Mouse (Mus musculus) T-cell, adult 2 months (primary cell): ENCODE measurements around the gene Sept10.

Source experiments
- DNase-seq: peaks from one replicate; pipeline ENCODE4 v3.0.0; 2022; ENCODE audit warnings: low spot score

Gene Sept10

DNA sequence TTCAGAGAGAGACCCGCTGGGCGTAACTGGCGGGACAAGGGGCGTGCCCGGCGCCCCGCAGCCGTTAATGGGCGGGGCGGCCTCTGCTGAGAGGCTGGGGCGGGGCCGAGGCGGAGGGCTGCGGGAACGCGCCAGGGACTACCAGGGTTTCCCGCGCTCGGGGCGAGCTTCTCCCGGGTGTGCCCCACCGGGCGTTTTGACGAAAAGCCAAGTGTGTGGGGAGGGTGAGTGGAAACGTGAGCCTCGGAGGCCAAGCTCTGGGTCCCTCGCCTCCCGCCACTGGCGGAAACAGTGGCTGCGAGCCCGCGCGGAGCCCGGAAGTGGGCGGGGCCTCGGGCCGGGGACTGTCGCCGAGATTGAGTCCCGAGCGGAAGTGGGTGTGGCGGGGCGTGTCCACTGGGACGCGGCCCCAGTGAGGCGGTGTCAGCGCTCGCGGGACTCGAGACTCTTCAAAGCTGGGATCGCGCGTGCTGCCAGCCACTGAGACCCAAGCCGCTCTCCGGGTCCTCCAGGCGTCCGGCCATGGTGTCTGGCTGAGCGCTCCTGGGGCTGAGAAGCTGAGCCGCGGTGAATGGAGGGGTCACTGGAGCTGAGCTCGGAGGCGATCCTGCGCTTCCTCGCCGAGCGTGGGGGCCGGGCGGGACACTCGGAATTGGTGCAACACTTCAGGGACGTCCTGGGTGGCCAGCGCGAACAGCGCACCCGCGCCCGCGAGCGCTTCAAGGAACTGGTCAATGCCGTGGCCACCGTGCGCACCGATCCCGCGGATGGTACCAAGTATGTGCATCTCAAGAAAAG lies at the start of gene Sept10, which contains the start of gene Sowahc:
Gene Sept10, minus strand, starts transcription at position 375 of the 798 bp plus-strand sequence.
Gene Sowahc, plus strand, starts transcription at position 481 of the 798 bp plus-strand sequence.
- peak; percentile 97 for DNase-seq

DNA sequence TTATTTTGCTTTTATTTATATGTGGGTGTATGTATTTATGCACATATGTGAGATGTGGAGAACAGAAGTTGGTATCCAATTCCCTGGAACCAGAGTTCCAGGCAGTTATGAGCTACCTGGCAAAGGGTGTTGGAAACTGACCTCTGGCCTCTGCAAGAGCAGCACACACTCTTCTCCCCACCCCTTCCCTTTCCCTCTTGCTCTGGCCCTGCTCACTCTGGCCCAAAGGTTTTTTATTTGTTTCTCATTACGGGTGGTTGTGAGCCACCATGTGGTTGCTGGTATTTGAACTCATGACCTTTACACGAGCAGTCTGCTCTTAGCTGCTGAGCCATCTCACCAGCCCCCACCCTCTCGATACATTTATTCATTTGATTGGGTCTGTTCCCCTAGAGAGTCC lies 47.1 kb upstream of the Sept10 start:
- DNase-seq: no peak

DNA sequence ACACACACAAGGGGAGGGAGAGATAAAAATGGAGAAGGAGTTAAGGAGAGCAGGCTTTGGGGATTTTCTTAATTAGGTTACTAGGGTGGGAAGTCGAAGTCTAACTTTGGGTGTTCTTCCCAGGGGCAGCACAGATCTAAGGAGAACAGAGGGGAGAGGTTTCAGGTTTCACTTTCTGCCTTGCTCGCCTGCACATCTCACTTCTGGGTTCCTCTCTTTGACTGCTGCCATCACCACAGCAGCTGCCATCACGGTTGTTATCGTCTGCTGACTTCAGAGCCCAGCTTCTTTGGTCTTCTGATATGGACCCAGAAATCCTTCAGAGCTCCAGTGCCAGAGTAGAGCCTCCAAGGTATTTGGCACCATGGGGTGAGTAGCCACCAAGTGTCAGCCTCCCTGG lies 46.5 kb upstream of the Sept10 start:
- DNase-seq: no peak

DNA sequence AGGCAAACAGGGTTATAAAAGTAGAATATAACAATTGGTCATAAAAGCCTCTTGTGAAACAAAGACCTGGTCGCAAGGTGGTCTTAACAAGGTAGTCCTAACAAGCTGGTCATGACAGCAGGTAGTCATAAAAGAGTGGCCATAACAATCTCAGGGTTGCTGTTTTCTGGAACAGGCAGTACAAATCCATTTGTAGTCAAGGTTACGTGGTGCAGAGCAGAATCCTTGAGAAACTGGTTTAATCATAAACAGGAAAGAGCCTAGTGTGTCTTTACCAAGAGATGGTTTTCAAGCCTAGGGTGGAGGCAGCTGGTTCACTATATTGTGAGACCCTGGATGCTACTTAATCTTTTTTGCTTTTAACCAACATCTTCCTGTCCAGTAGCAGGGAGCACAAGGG lies 45.6 kb upstream of the Sept10 start:
- DNase-seq: no peak

DNA sequence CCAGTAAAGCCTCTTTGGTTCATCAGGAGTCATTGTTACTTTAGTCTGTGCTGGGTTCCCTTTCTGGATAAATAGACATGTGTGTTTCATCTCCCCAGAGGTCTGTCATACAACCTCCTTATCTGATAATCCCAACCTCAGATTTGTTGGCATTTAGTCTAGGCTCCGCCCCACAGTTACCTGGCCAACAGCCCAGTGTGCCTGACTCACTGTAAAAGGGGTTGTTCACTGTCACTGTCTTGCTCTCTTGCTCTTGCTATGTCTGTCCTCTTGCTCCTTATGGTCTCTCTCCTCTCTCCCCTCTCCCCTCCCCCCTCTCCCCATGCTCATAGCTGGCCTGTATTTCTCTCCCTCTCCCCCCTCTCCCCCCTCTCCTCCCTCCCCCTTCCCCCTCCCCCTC lies 44.5 kb upstream of the Sept10 start:
- no peak for DNase-seq

DNA sequence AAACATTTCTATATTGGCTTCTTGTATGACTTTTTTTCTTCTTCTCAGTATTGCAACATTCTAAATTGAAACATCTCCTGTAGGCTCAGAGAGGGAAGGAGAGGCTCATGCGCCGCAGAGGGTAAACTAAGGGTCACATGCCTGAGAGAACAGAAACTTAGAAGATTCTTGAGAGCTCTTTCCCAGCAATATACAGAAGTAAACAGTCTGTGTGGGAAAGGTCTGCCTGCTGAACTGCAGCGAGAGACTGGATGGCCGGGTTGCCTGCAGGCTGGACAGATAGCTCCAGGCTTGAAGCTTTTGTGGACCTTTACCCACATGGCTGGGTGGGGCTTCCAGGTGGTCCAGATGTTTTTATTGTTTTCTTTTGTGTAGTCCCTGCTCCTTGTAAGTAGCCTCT lies 44.0 kb upstream of the Sept10 start:
- no peak for DNase-seq

DNA sequence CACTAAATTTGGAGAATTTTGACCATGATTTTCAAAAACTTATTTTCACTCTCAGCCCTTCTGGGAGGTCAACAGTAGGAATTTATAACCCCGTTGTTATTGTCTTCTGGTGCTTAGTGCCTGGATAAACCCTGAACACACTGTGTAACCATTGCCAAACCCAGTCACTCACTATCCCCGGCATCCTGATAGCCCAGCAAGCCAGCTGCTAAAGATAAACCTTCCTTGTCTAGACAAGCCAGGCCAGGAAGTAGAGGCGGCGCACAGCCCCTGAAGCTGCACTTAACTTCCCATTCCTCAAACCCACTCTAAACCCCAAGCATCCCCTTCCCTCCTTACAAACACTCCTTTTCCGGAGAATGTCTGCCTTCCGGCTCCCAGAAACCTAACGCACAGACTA lies 43.4 kb upstream of the Sept10 start:
- DNase-seq: no peak

DNA sequence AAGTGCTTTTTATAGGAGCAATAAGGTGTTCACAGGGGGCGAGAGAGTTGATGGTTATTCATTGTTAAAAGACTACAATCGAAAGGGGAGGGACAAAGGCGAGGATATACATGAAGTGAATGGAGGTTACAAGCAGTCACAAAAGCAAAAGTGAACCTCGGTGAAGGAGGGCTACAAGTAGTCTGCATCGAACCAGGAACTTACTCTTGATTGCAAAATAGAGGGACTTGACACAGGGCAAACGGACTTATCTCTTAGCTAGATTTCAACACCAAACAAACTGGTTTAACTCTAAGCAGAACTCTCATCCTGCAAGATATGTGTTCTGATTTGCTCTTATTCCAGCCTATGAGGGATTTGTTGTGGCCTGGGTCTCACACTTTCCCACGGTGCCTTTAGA lies 41.3 kb upstream of the Sept10 start:
- no peak for DNase-seq

DNA sequence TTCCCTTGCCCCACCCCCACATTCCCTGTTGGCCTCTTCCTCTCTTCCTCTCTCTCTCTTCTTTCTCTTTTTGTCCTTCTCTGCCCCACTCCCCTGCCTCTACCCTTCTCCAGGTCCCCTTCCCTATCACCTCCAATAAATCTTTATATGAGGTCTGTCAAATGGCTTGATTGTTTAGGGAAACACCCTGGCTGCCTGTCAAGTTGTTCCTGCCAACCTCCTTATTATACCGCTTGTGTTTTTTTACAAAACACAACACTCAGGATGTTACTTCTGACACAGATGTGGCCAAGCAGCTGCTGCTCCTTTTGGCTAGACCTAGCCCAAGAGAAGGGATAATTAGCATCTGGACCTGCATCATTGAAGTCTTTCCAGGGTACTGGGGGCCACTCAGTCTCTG lies 40.4 kb upstream of the Sept10 start:
- DNase-seq: no peak

DNA sequence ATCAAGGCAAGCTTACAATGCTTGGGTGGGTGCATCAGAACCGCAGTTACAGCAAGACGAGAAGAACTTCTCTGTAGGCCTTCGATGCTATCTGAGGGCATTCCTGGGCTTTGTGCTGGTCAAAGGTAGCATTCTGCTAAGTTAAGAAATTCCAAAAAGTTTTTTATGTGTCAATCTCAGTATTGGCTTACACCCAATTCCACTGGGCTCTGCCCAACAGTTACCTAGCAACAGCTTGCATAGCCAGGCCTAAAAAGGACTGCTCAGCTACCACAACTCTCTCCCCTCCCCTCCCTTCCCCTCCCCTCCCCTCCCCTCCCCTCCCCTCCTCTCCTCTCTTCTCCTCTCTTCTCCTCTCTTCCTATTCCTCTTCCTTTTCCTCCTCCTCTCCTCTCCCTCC lies 40.0 kb upstream of the Sept10 start:
- DNase-seq: no peak

DNA sequence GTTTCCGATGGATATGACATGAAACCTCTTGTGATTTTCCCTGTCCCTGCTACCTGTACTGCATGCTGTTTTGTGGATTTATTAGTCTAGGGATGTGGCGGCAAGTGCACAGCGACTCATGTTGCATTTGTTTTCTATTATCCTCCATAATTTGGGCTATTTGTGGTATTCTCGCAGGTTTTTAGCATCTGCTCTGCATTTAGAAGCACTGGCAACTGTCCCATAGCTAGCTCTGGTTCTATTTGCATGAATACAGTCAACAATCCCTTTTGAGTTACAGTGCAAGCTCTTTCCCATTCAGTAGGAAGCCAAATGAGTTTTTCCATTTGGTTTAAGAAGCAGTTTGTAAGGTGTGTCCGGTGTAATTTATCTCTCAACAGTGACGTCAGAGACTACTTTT lies 37.9 kb upstream of the Sept10 start:
- no peak for DNase-seq

DNA sequence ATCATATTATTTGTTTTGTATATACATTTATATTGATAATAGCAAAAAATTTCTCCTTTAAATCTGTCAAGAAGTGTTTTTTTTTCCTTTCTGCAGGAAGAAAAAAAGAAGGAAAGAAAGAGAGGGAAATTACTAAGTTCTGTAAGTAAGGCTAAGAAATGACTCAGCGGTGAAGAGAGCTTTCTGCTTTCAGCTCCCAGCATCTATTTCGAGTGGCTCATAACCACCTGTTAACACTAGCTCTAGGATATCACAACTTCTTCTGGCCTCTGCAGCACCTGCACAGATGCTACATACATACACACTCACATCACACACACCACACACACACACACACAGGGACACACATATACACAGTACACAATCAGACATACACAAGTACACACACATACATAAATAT lies 34.9 kb upstream of the Sept10 start:
- DNase-seq: no peak

DNA sequence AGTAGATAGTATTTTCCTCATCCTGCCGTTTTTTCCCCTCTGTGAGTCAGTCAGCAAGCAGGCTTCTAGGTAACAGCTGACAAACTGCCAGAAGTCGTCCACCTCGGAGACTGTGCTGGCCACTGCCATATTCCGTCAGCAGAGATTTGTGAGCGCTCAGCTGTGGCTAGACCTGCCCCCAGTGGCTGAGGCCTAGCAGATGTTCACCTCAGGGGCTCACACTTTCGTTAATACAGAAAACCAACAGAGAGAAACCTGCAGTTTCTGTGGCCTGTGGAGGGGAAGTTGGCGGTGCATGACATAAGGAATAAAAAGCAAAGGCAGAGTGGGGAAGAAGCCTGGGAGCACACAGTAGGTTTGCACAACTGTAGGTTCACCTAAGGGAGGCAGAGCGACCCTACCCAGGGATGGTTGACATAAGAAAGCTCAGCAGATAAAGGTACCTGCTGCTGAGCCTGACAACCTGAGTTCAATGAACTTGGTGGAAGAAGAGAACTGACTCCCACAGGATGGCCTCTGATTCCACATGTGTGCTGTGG lies 32.0 kb upstream of the Sept10 start:
- no peak for DNase-seq

DNA sequence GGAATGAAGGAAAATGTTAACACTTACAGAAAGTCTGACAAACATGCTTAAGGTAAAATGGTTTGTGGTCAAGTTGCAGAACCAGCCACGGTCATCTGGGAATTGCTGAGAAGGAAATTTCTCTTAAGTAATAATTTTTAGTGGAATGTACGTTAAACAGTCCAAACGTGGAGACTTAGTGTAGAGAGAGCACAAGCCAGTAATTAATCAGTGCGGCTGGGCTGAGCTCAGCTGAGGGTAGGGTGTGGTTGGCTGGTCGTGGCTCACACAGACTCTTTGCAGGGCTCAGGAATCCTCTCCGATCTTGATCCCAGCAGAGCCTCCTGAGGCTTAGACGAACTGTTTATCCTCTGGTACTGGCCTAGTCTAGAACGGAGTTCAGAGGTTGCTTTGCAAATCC lies 30.7 kb upstream of the Sept10 start:
- no peak for DNase-seq

DNA sequence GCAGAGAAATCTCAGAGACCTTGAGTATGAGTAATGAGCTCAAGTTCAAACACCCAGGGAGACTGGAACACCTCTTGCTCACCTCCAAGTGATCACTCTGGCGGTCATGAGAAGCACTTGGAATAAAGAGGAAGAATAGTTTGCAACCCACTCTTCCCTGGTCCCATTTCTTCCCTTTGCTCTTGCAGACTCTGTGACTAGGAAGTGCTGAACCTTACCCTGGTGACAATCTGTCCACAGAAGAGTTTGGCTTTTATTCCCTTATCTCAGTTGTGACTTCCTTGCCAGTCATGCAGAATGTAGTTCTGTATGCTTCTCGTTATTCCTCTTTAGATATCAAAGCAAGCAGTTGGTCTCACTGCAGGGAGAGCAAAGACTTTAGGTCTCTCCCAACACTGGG lies 30.3 kb upstream of the Sept10 start:
- no peak for DNase-seq

DNA sequence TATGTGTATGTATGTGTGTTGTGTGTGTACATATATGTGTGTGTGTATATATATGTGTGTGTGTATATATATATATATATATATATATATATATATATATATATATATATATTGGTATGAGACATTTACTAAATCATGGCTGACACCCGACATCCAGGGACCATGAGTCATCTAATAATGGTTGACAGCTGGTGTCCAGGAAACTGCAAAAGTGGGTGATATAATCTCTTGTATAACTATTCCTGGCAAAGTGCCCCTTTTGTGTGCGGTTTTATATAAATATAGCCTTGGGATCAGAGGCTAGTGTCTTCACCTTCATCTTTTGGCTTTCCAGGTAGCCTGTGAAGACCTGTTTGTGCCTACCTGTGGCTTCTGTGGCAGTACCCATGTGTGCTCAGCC lies 29.0 kb upstream of the Sept10 start:
- no peak for DNase-seq

DNA sequence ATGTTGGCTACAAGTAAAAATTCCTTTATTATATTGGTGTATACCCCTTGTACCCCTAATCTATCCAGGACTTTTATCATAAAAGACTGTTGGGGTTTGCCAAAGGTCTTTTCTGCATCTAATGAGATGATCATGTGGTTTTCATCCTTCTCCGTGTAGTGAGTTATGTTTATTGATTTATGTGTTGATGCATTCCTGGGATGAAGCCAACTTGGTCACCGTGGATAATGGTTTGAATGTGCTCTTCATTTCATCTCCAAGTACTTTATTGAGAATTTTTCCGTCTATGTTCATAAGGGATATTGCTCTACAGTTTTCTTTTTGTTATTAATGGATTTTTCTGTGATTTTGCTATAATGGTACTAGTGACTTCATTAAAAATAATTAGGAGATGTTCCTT lies 27.9 kb upstream of the Sept10 start:
- no peak for DNase-seq

DNA sequence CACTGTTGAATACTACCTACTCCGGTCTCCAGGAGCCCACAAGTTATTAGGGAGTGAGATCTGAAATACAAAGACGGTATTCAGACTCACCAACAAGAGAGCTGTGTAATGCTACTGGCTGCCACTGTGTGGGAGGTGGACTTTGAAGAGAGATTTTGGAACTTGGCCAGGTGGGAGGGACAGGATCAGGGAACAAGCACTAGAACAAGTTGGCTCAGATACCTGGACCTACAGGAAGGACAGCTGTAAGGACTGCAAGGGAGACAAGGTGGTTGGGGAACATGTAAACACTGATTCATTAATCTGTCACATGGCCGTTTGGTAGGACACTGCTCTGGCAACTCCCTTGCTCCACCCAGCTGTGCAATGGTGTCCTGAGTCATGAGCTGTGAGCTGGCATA lies 19.5 kb upstream of the Sept10 start:
- DNase-seq: no peak

DNA sequence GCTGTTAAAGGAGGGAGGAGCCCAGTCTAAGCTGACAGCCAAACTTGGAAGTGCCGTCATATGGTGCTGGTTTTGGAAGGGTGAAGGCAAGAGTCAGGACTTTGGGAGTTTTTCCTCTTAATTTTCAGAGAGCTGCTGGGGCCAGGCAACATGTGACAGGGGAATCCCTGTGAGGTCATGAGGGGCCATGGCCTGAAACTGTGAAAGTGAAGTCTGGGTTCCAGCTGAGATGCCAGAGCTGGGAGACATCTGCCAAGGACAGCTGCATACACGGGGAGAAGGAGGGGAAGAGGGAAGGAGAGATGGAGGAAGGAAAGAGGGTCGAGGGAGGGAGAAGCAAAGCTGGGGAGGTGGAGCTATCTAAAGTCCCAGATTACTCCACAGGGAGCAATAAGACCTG lies 16.1 kb upstream of the Sept10 start:
- no peak for DNase-seq

DNA sequence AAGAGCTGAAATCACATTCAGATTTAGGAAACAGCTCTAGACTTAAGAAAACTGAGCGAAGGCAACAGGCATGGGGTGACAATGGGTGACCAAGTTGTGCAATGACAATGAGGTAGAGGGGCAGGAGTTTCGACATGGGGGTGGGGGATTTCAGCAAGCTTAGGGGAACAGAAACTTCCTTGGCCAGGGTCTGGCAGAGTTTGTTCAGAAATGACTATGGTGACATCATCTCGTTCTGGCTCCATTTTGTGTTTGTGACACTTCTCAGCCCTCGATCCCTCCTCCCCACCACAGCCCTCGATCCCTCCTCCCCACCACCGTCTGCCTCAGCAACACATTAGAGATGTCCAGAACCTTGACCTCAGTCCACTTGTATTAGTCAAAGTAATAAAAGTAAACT lies 14.8 kb upstream of the Sept10 start:
- DNase-seq: no peak

DNA sequence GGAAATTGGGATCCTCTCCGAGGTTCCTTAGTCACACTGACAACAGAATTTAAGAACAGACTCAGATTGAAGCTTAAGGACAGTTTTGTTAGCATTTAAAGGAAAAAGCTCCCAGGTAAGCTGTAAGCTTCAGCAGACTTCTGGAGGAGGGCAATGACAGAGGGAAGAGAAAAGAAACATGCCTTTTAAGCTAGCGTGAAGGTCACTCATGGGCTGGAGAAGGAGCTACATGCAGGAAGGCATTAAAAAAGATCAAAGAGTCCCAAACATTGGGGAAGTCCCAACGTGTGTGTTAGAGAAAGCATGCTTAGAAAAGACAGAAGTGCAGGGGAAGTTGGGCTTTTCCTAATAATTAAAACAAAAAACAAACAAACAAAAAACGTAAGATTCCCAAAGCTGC lies 14.2 kb upstream of the Sept10 start:
- no peak for DNase-seq

DNA sequence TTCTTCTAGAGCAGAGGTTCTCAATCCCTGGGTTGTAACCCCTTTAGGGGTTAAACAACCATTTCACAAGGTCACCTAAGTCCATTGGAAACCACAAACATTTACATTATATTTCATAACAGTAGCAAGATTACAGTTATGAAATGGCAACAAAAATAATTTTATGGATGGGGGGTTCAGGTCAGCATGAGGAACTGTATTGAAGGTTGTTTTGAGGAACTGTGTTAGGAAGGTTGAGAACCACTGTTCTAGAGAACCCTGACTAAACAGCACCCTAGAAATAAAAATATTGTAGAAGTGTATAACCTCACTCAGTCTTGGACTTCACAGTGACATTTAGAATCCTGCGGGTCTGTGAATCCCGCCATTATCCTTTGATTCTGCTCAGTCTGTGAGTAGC lies 13.6 kb upstream of the Sept10 start:
- no peak for DNase-seq

DNA sequence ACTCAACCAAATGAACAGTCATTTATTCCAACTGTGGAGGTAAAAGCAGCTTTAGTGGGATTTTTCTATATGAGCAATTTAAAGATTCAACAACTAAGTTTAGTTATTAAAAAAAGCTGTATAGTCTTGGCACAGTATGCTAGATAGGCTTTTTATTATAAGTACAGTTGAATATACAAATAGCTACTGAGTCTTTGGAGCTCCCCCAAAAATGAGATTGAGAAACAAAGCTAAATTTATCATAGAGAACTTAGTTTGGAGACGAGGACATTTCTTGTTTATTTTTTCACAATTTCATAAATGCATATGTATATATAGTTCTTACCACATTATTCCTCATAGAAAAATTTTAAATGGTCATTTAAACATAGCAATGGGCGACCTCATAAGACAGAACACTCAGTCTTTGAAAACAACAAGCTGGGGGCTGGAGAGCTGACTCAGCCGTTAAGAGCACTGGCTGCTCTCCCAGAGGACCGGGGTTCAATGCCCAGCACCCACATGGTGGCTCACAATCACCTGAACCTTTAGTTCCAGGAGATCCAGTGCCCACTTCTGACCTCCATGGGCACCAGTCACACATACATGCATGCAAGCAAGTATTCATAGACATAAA lies 7.7 kb upstream of the Sept10 start:
- DNase-seq: no peak

DNA sequence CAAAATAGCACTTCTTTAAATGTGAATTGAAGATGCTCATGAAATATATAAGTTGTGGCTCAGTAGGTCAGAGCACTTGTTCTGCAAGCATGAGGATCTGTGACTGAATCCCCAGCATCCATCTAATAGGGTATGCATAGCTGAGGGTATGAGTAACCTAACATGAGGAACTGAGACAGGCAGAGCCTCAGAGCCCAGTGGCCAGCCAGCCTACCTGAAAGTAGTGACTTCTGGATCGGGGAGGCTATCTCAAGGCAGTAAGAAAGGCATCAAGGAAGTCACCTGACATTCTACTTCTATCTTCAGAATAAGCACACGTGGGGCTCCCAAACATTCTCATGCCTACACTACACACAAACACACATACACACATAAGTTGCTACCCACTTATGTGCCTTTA lies 3.5 kb upstream of the Sept10 start:
- DNase-seq: no peak
